Mouse (Mus musculus) liver, adult 10 weeks (tissue): Measurements from ENCODE around the gene Pbx4. TPM values are rescaled to one million over a fixed set of nuclear protein-coding genes. Genes with fewer than 3 reads are reported as not detected.

ENCODE experiments used
- polyA plus RNA-seq: library from polyadenylated mRNA; stranded (reverse); fragments of 350-450 nt; fragmentation: Illumina TruSeq; extraction: RNeasy Lipid Tissue Mini Kit (QIAGEN cat#74804); gene quantifications from one replicate; pipeline ENCODE4 v1.2.3, GENCODE M21; 2014; ENCODE audit warnings: low read depth, low replicate concordance

The Pbx4 gene
- polyA plus RNA-seq, result not detected

GRCm38 (mm10) chr8:69832298-69832853 is at the start of gene Pbx4:
Gene Pbx4, plus strand, starts transcription at chr8:69832491.

GRCm38 (mm10) chr8:69790773-69791367 is 41.4 kb upstream of the Pbx4 start, which contains the start of the genes Atp13a1 and Zfp866:
Gene Atp13a1, plus strand, starts transcription at chr8:69791163.
Gene Zfp866, minus strand, starts transcription at chr8:69791178.

GRCm38 (mm10) chr8:69808094-69808863 is 24.0 kb upstream of the Pbx4 start, which contains the start of gene Gmip:
Gene Gmip, plus strand, starts transcription at chr8:69808679.

GRCm38 (mm10) chr8:69822386-69823191 is 9.7 kb upstream of the Pbx4 start, which contains the start of gene Lpar2:
Gene Lpar2, plus strand, starts transcription at chr8:69822429.

GRCm38 (mm10) chr8:69887289-69888243 is 55.3 kb downstream of the Pbx4 start, which contains the start of gene Cilp2:
Gene Cilp2, minus strand, starts transcription at chr8:69887687.

GRCm38 (mm10) chr8:69902163-69903062 is 70.1 kb downstream of the Pbx4 start, which contains the start of the genes Tssk6, Ndufa13 and Yjefn3:
Gene Tssk6, plus strand, starts transcription at chr8:69902184.
Gene Ndufa13, minus strand, starts transcription at chr8:69902558.
Gene Yjefn3, minus strand, starts transcription at chr8:69902712.

Other genes starting within 250 kb of the Pbx4 start
- gene Zfp868, start 206.9 kb upstream of the Pbx4 start, polyA plus RNA-seq, result 17.1 TPM
- gene Zfp964, start 178.0 kb upstream of the Pbx4 start, polyA plus RNA-seq, result 3.2 TPM
- 29.0 TPM for gene Zfp869, start 121.8 kb upstream of the Pbx4 start, polyA plus RNA-seq
- 8.7 TPM for gene Zfp963, start 82.5 kb upstream of the Pbx4 start, polyA plus RNA-seq
- gene Gm20422, start 57.6 kb upstream of the Pbx4 start, polyA plus RNA-seq, result not detected
- 1.7 TPM for gene Atp13a1, start 41.3 kb upstream of the Pbx4 start, polyA plus RNA-seq
- 13.6 TPM for gene Zfp866, start 41.3 kb upstream of the Pbx4 start, polyA plus RNA-seq
- gene Gmip, start 23.8 kb upstream of the Pbx4 start, polyA plus RNA-seq, result 1.6 TPM
- gene Lpar2, start 10.1 kb upstream of the Pbx4 start, polyA plus RNA-seq, result 0.21 TPM
- not detected for gene Cilp2, start 55.2 kb downstream of the Pbx4 start, polyA plus RNA-seq
- gene Tssk6, start 69.7 kb downstream of the Pbx4 start, polyA plus RNA-seq, result not detected
- gene Ndufa13, start 70.1 kb downstream of the Pbx4 start, polyA plus RNA-seq, result 2.1 TPM
- not detected for gene Yjefn3, start 70.2 kb downstream of the Pbx4 start, polyA plus RNA-seq
- gene Gatad2a, start 163.9 kb downstream of the Pbx4 start, polyA plus RNA-seq, result 3.9 TPM
- gene Mau2, start 210.2 kb downstream of the Pbx4 start, polyA plus RNA-seq, result 4.5 TPM
- 3.7 TPM for gene Sugp1, start 210.3 kb downstream of the Pbx4 start, polyA plus RNA-seq
- gene Tm6sf2, start 240.4 kb downstream of the Pbx4 start, polyA plus RNA-seq, result 11.7 TPM